Mouse (Mus musculus): Measurements from ENCODE around the gene P2rx7.

DNA sequence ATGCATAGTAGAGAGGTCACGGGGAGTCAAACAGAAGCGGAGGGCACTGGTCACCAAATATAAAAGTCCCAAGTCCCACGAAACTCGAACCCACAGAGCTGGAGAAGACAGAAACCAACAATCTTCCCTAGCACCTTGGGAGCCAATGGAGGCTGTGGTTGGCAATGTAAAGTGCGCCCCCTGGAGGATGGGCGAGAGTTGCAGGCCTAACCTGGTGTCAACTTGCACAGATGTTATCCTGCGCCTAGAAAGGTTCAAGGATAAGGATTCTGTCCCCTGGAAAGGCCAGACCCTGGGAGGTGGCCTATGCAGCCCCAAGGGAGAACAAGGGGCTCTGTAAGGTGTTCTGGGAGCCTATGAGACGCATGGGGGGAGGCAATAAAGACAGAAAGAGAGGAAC is 87.6 kb downstream of the P2rx7 start:
- peak; percentile 88; the same call in 1 of the 2 replicates for TF ChIP-seq CTCF (IDR thresholded peaks at IDR 0.05; ENCODE audit: extremely low read depth, insufficient read depth, insufficient read length, insufficient replicate concordance)
- no peak for TF ChIP-seq POLR2A (IDR thresholded peaks at IDR 0.05; ENCODE audit: low read depth, low read length)

All from spleen, adult 2 months (tissue).